Mouse (Mus musculus) liver, postnatal 0 days (tissue): ENCODE measurements around the gene Fgf12. TPM values are rescaled to one million over a fixed set of nuclear protein-coding genes. Genes with fewer than 3 reads are reported as not detected.

ENCODE experiments used
- ATAC-seq: fragments of 200-750 bp; cut with Nextera tagmentation; 2 replicates; pipeline ENCODE4 v1.8.0; 2017; ENCODE audit warnings: mild to moderate bottlenecking, moderate library complexity
- DNase-seq: peaks from one replicate; pipeline ENCODE4 v3.0.0-alpha.2; 2016
- H3K27ac ChIP-seq: fragments of 300-500 bp; sonication (generic); 2 replicates; pipeline ENCODE4 v1.5.1; 2014; ENCODE audit warnings: antibody characterized with exemption, moderate library complexity, mild to moderate bottlenecking, low read depth
- H3K27me3 ChIP-seq: fragments of 300-500 bp; sonication (generic); 2 replicates; pipeline ENCODE4 v1.6.1; 2014; ENCODE audit warnings: low read length, control low read depth, mixed read lengths; ENCODE audit not compliant: insufficient read depth
- H3K36me3 ChIP-seq: fragments of 300-500 bp; sonication (generic); replicated peaks from 2 replicates; pipeline ENCODE4 v1.6.1; 2014; ENCODE audit warnings: mild to moderate bottlenecking, control low read depth, low read length, moderate library complexity, mixed read lengths; ENCODE audit not compliant: insufficient read depth
- H3K4me1 ChIP-seq: fragments of 300-500 bp; sonication (generic); 2 replicates; pipeline ENCODE4 v1.6.1; 2014; ENCODE audit warnings: antibody characterized with exemption, mild to moderate bottlenecking, control low read depth; ENCODE audit not compliant: insufficient read depth
- H3K4me2 ChIP-seq: fragments of 300-500 bp; sonication (generic); 2 replicates; pipeline ENCODE4 v1.6.1; 2014; ENCODE audit warnings: low read depth, mild to moderate bottlenecking, low read length, moderate library complexity, mixed read lengths
- H3K4me3 ChIP-seq: fragments of 300-500 bp; sonication (generic); 2 replicates; pipeline ENCODE4 v1.5.1; 2014; ENCODE audit warnings: low read depth, low read length
- H3K9ac ChIP-seq: fragments of 300-500 bp; sonication (generic); replicated peaks from 2 replicates; pipeline ENCODE4 v1.6.1; 2014; ENCODE audit warnings: mild to moderate bottlenecking, moderate library complexity
- H3K9me3 ChIP-seq: fragments of 300-500 bp; sonication (generic); 2 replicates; pipeline ENCODE4 v1.6.1; 2016; ENCODE audit warnings: mild to moderate bottlenecking, control low read depth, low read length, mixed read lengths
- CTCF ChIP-seq: sonication (generic); IDR thresholded peaks from 2 replicates; pipeline ENCODE4 v1.5.1; 2016; ENCODE audit warnings: antibody characterized with exemption, low read depth
- EP300 ChIP-seq: IDR thresholded peaks from 2 replicates; pipeline ENCODE4 v1.6.1; 2016; ENCODE audit warnings: antibody characterized with exemption, low read depth, mild to moderate bottlenecking
- WGBS: fragments of 180-500 bp; shearing (Covaris S2); extraction: QIAGEN DNeasy Blood & Tissue Kit; methylation state at CpG from one replicate; pipeline ENCODE4 v1.1.7; 2014; ENCODE audit not compliant: insufficient replicate concordance; 5-methylcytosine and 5-hydroxymethylcytosine counted together
- polyA plus RNA-seq: library from polyadenylated mRNA; unstranded; fragments of >200 nt; fragmentation: Nextera tagmentation; extraction: Ambion mirVana; gene quantifications from 2 replicates; pipeline ENCODE4 v1.2.1, GENCODE M21; 2015

Fgf12 gene
- polyA plus RNA-seq, 1 experiment from 2014 or later, result 0.04 TPM

GRCm38 (mm10) chr16:28681625-28682024 lies 71.2 kb downstream of the Fgf12 start:
- TF ChIP-seq EP300 (no peak), CTCF (no peak)
- ATAC-seq (no peak), DNase-seq (no peak)
- WGBS, result 32% methylated on average over 3 of the region's 3 CpGs
- no peak overlapping the region for H3K27ac ChIP-seq
- H3K27me3 ChIP-seq, result no peaks in the 10 kb centered on the region
- H3K36me3 ChIP-seq, result no peaks in the 10 kb centered on the region
- H3K4me1 ChIP-seq, result no peaks in the 10 kb centered on the region
- no peak overlapping the region for H3K9ac ChIP-seq
- H3K4me2 ChIP-seq, result no peak overlapping the region
- H3K9me3 ChIP-seq, result no peaks in the 10 kb centered on the region
- H3K4me3 ChIP-seq, result no peak overlapping the region

- Histone ChIP-seq H3K9me3 (no peaks in the 10 kb centered on the region), H3K36me3 (no peaks in the 10 kb centered on the region), H3K27ac (no peak overlapping the region), H3K4me2 (no peak overlapping the region), H3K4me1 (no peaks in the 10 kb centered on the region), H3K27me3 (no peaks in the 10 kb centered on the region), H3K9ac (no peak overlapping the region), H3K4me3 (no peak overlapping the region)
- TF ChIP-seq CTCF (no peak), EP300 (no peak)
- 67% methylated on average over 5 of the region's 5 CpGs for WGBS
- no peak for DNase-seq
- ATAC-seq, result no peak
Measured at GRCm38 (mm10) chr16:28668815-28669347, 84.0 kb downstream of the Fgf12 start.

- WGBS, result 81% methylated on average over 10 of the region's 10 CpGs
- H3K9ac ChIP-seq, result no peak overlapping the region
- DNase-seq (no peak), ATAC-seq (no peak)
- H3K4me3 ChIP-seq, result no peak overlapping the region
- H3K27ac ChIP-seq, result no peak overlapping the region
- no peaks in the 10 kb centered on the region for H3K36me3 ChIP-seq
- H3K4me1 ChIP-seq, result no peaks in the 10 kb centered on the region
- no peak for TF ChIP-seq CTCF
- TF ChIP-seq EP300, result no peak
- no peak overlapping the region for H3K4me2 ChIP-seq
- H3K27me3 ChIP-seq, result no peaks in the 10 kb centered on the region
- no peaks in the 10 kb centered on the region for H3K9me3 ChIP-seq
Measured at GRCm38 (mm10) chr16:28652640-28653039, 100.2 kb downstream of the Fgf12 start.

- no peak overlapping the region for H3K27ac ChIP-seq
- no peak overlapping the region for H3K4me3 ChIP-seq
- H3K36me3 ChIP-seq, result no peaks in the 10 kb centered on the region
- ATAC-seq (no peak), DNase-seq (no peak)
- no peaks in the 10 kb centered on the region for H3K27me3 ChIP-seq
- no peaks in the 10 kb centered on the region for H3K4me1 ChIP-seq
- WGBS, result 48% methylated on average over 3 of the region's 3 CpGs
- TF ChIP-seq EP300, result no peak
- no peak for TF ChIP-seq CTCF
- no peak overlapping the region for H3K9ac ChIP-seq
- H3K9me3 ChIP-seq, result no peaks in the 10 kb centered on the region
- H3K4me2 ChIP-seq, result no peak overlapping the region
Measured at GRCm38 (mm10) chr16:28650589-28650988, 102.3 kb downstream of the Fgf12 start.

- Histone ChIP-seq H3K36me3 (no peaks in the 10 kb centered on the region), H3K4me3 (no peak overlapping the region), H3K4me2 (no peak overlapping the region), H3K4me1 (no peaks in the 10 kb centered on the region), H3K9me3 (no peaks in the 10 kb centered on the region), H3K27me3 (no peaks in the 10 kb centered on the region), H3K9ac (no peak overlapping the region), H3K27ac (no peak overlapping the region)
- 78% methylated on average over 3 of the region's 3 CpGs for WGBS
- DNase-seq (no peak), ATAC-seq (no peak)
- no peak for TF ChIP-seq EP300
- TF ChIP-seq CTCF, result no peak
Measured at GRCm38 (mm10) chr16:28645030-28645429, 107.8 kb downstream of the Fgf12 start.

- no peak for DNase-seq
- H3K27me3 ChIP-seq, result no peaks in the 10 kb centered on the region
- no peak for ATAC-seq
- H3K9me3 ChIP-seq, result no peaks in the 10 kb centered on the region; the same call in 1 of the 2 replicates
- no peak overlapping the region for H3K4me3 ChIP-seq
- no peak overlapping the region for H3K27ac ChIP-seq
- H3K36me3 ChIP-seq, result no peaks in the 10 kb centered on the region
- no peak overlapping the region for H3K9ac ChIP-seq
- no peaks in the 10 kb centered on the region for H3K4me1 ChIP-seq
- whole genome bisulfite sequencing, result 78% methylated on average over 5 of the region's 5 CpGs
- no peak overlapping the region for H3K4me2 ChIP-seq
- TF ChIP-seq CTCF (no peak), EP300 (no peak)
Measured at GRCm38 (mm10) chr16:28631721-28632120, 121.1 kb downstream of the Fgf12 start.
